Mouse (Mus musculus): ENCODE results near the gene Cmya5. TPM values are rescaled to one million over a fixed set of nuclear protein-coding genes. Genes with fewer than 3 reads are reported as not detected.
A peak's percentile ranks its signal among the peaks of the same experiment; 100 is the strongest.

Gene Cmya5
- polyA plus RNA-seq, 1 experiment from 2014 or later: 0.81 TPM

GRCm38 (mm10) chr13:93177571-93177970 is 33.0 kb upstream of the Cmya5 start:
- Histone ChIP-seq H3K27ac (ENCODE audit: low read length) (no peak overlapping the region), H3K27me3 (ENCODE audit: control insufficient read depth, insufficient read depth, low read length) (no peaks in the 10 kb centered on the region), H3K9ac (ENCODE audit: low read length) (no peak overlapping the region), H3K4me1 (ENCODE audit: control insufficient read depth, insufficient read depth, low read length) (no peaks in the 10 kb centered on the region), H3K4me2 (ENCODE audit: low read depth, low read length) (no peak overlapping the region), H3K4me3 (replicated peaks; ENCODE audit: low read length) (no peak overlapping the region), H3K9me3 (replicated peaks; ENCODE audit: control insufficient read depth, low read length) (no peaks in the 10 kb centered on the region), H3K36me3 (ENCODE audit: control insufficient read depth, insufficient read depth, low read length) (0 out of 2 replicates have a peak, but pooled peaks cover 7% of the 10 kb centered on the region)
- ATAC-seq (ENCODE audit: insufficient read depth, low FRiP score): no peak

- 92% methylated on average over 4 of the region's 4 CpGs for WGBS
- Histone ChIP-seq H3K9ac (ENCODE audit: low read length) (no peak overlapping the region), H3K4me3 (replicated peaks; ENCODE audit: low read length) (no peak overlapping the region), H3K9me3 (replicated peaks; ENCODE audit: control insufficient read depth, low read length) (no peaks in the 10 kb centered on the region), H3K36me3 (ENCODE audit: control insufficient read depth, insufficient read depth, low read length) (peaks cover 10% of the 10 kb centered on the region), H3K4me2 (ENCODE audit: low read depth, low read length) (no peak overlapping the region), H3K27ac (ENCODE audit: low read length) (no peak overlapping the region), H3K4me1 (ENCODE audit: control insufficient read depth, insufficient read depth, low read length) (no peaks in the 10 kb centered on the region), H3K27me3 (ENCODE audit: control insufficient read depth, insufficient read depth, low read length) (no peaks in the 10 kb centered on the region)
- no peak for ATAC-seq (ENCODE audit: insufficient read depth, low FRiP score)
Measured at GRCm38 (mm10) chr13:93163303-93163702, 18.8 kb upstream of the Cmya5 start.

- Histone ChIP-seq H3K9me3 (replicated peaks; ENCODE audit: control insufficient read depth, low read length) (no peaks in the 10 kb centered on the region), H3K4me2 (ENCODE audit: low read depth, low read length) (no peak overlapping the region), H3K4me3 (replicated peaks; ENCODE audit: low read length) (no peak overlapping the region), H3K27me3 (ENCODE audit: control insufficient read depth, insufficient read depth, low read length) (no peaks in the 10 kb centered on the region), H3K9ac (ENCODE audit: low read length) (no peak overlapping the region), H3K4me1 (ENCODE audit: control insufficient read depth, insufficient read depth, low read length) (no peaks in the 10 kb centered on the region), H3K36me3 (ENCODE audit: control insufficient read depth, insufficient read depth, low read length) (peaks cover 10% of the 10 kb centered on the region), H3K27ac (ENCODE audit: low read length) (no peak overlapping the region)
- no peak for ATAC-seq (ENCODE audit: insufficient read depth, low FRiP score)
Measured at GRCm38 (mm10) chr13:93162456-93162855, 17.9 kb upstream of the Cmya5 start.

- Histone ChIP-seq H3K4me2 (ENCODE audit: low read depth, low read length) (no peak overlapping the region), H3K9ac (ENCODE audit: low read length) (no peak overlapping the region), H3K27ac (ENCODE audit: low read length) (no peak overlapping the region), H3K4me1 (ENCODE audit: control insufficient read depth, insufficient read depth, low read length) (no peaks in the 10 kb centered on the region), H3K27me3 (ENCODE audit: control insufficient read depth, insufficient read depth, low read length) (no peaks in the 10 kb centered on the region), H3K9me3 (replicated peaks; ENCODE audit: control insufficient read depth, low read length) (no peaks in the 10 kb centered on the region), H3K36me3 (ENCODE audit: control insufficient read depth, insufficient read depth, low read length) (peaks cover 9% of the 10 kb centered on the region), H3K4me3 (replicated peaks; ENCODE audit: low read length) (no peak overlapping the region)
- WGBS: 91% methylated on average over 6 of the region's 6 CpGs
- no peak for ATAC-seq (ENCODE audit: insufficient read depth, low FRiP score)
Measured at GRCm38 (mm10) chr13:93158261-93158660, 13.7 kb upstream of the Cmya5 start.

- 81% methylated on average over 1 of the region's 1 CpGs for WGBS
- Histone ChIP-seq H3K9me3 (replicated peaks; ENCODE audit: control insufficient read depth, low read length) (no peaks in the 10 kb centered on the region), H3K9ac (ENCODE audit: low read length) (no peak overlapping the region), H3K4me2 (ENCODE audit: low read depth, low read length) (no peak overlapping the region), H3K27ac (ENCODE audit: low read length) (no peak overlapping the region), H3K36me3 (ENCODE audit: control insufficient read depth, insufficient read depth, low read length) (0 out of 2 replicates have a peak, but pooled peaks cover 4% of the 10 kb centered on the region), H3K4me3 (replicated peaks; ENCODE audit: low read length) (no peak overlapping the region), H3K27me3 (ENCODE audit: control insufficient read depth, insufficient read depth, low read length) (no peaks in the 10 kb centered on the region), H3K4me1 (ENCODE audit: control insufficient read depth, insufficient read depth, low read length) (no peaks in the 10 kb centered on the region)
- no peak for ATAC-seq (ENCODE audit: insufficient read depth, low FRiP score)
Measured at GRCm38 (mm10) chr13:93153280-93153679, 8.8 kb upstream of the Cmya5 start.

- peak overlapping the region; percentile 81 for H3K27ac ChIP-seq (ENCODE audit: low read length)
Measured at GRCm38 (mm10) chr13:93143819-93144283, 673 bp downstream of the Cmya5 start.

GRCm38 (mm10) chr13:93141184-93141583 is 3.3 kb downstream of the Cmya5 start:
- Histone ChIP-seq H3K27ac (ENCODE audit: low read length) (no peak overlapping the region), H3K4me1 (ENCODE audit: control insufficient read depth, insufficient read depth, low read length) (peaks cover 15% of the 10 kb centered on the region), H3K9me3 (replicated peaks; ENCODE audit: control insufficient read depth, low read length) (no peaks in the 10 kb centered on the region), H3K9ac (ENCODE audit: low read length) (no peak overlapping the region), H3K4me2 (ENCODE audit: low read depth, low read length) (no peak overlapping the region), H3K4me3 (replicated peaks; ENCODE audit: low read length) (no peak overlapping the region), H3K36me3 (ENCODE audit: control insufficient read depth, insufficient read depth, low read length) (no peaks in the 10 kb centered on the region), H3K27me3 (ENCODE audit: control insufficient read depth, insufficient read depth, low read length) (no peaks in the 10 kb centered on the region)
- ATAC-seq (ENCODE audit: insufficient read depth, low FRiP score): no peak
- 94% methylated on average over 6 of the region's 6 CpGs for WGBS

More at GRCm38 (mm10) chr13:93143819-93144283, 673 bp downstream of the Cmya5 start:
- peak overlapping the region; percentile 98 for H3K4me2 ChIP-seq (ENCODE audit: low read depth, low read length)
- H3K9me3 ChIP-seq (replicated peaks; ENCODE audit: control insufficient read depth, low read length): no peaks in the 10 kb centered on the region
- H3K4me3 ChIP-seq (replicated peaks; ENCODE audit: low read length): peak overlapping the region; percentile 64
- H3K9ac ChIP-seq (ENCODE audit: low read length): peak overlapping the region; percentile 76
- no peaks in the 10 kb centered on the region for H3K27me3 ChIP-seq (ENCODE audit: control insufficient read depth, insufficient read depth, low read length)
- WGBS: 11% methylated on average over 11 of the region's 11 CpGs
- peak; percentile 65; the same call in 1 of the 2 replicates for ATAC-seq (ENCODE audit: insufficient read depth, low FRiP score)
- peaks cover 15% of the 10 kb centered on the region for H3K4me1 ChIP-seq (ENCODE audit: control insufficient read depth, insufficient read depth, low read length)
- H3K36me3 ChIP-seq (ENCODE audit: control insufficient read depth, insufficient read depth, low read length): no peaks in the 10 kb centered on the region

- Histone ChIP-seq H3K4me1 (ENCODE audit: control insufficient read depth, insufficient read depth, low read length) (no peaks in the 10 kb centered on the region), H3K36me3 (ENCODE audit: control insufficient read depth, insufficient read depth, low read length) (no peaks in the 10 kb centered on the region), H3K27me3 (ENCODE audit: control insufficient read depth, insufficient read depth, low read length) (no peaks in the 10 kb centered on the region), H3K9me3 (replicated peaks; ENCODE audit: control insufficient read depth, low read length) (no peaks in the 10 kb centered on the region), H3K9ac (ENCODE audit: low read length) (no peak overlapping the region), H3K4me2 (ENCODE audit: low read depth, low read length) (no peak overlapping the region), H3K4me3 (replicated peaks; ENCODE audit: low read length) (no peak overlapping the region), H3K27ac (ENCODE audit: low read length) (no peak overlapping the region)
- no peak for ATAC-seq (ENCODE audit: insufficient read depth, low FRiP score)
- WGBS: 21% methylated on average over 1 of the region's 1 CpGs
Measured at GRCm38 (mm10) chr13:93138059-93138458, 6.5 kb downstream of the Cmya5 start.

- no peaks in the 10 kb centered on the region for H3K36me3 ChIP-seq (ENCODE audit: control insufficient read depth, insufficient read depth, low read length)
- 92% methylated on average over 7 of the region's 7 CpGs for WGBS
- no peak overlapping the region for H3K27ac ChIP-seq (ENCODE audit: low read length)
- no peaks in the 10 kb centered on the region for H3K9me3 ChIP-seq (replicated peaks; ENCODE audit: control insufficient read depth, low read length)
- H3K4me1 ChIP-seq (ENCODE audit: control insufficient read depth, insufficient read depth, low read length): no peaks in the 10 kb centered on the region
- no peak overlapping the region for H3K4me2 ChIP-seq (ENCODE audit: low read depth, low read length)
- no peaks in the 10 kb centered on the region for H3K27me3 ChIP-seq (ENCODE audit: control insufficient read depth, insufficient read depth, low read length)
- H3K9ac ChIP-seq (ENCODE audit: low read length): no peak overlapping the region
- no peak overlapping the region for H3K4me3 ChIP-seq (replicated peaks; ENCODE audit: low read length)
- no peak for ATAC-seq (ENCODE audit: insufficient read depth, low FRiP score)
Measured at GRCm38 (mm10) chr13:93137098-93137497, 7.4 kb downstream of the Cmya5 start.

- H3K27ac ChIP-seq (ENCODE audit: low read length): no peak overlapping the region
- no peak overlapping the region for H3K4me2 ChIP-seq (ENCODE audit: low read depth, low read length)
- no peak overlapping the region for H3K9ac ChIP-seq (ENCODE audit: low read length)
- no peak for ATAC-seq (ENCODE audit: insufficient read depth, low FRiP score)
- no peak overlapping the region for H3K4me3 ChIP-seq (replicated peaks; ENCODE audit: low read length)
- no peaks in the 10 kb centered on the region for H3K36me3 ChIP-seq (ENCODE audit: control insufficient read depth, insufficient read depth, low read length)
- H3K9me3 ChIP-seq (replicated peaks; ENCODE audit: control insufficient read depth, low read length): no peaks in the 10 kb centered on the region
- no peaks in the 10 kb centered on the region for H3K27me3 ChIP-seq (ENCODE audit: control insufficient read depth, insufficient read depth, low read length)
- 87% methylated on average over 1 of the region's 1 CpGs for WGBS
- H3K4me1 ChIP-seq (ENCODE audit: control insufficient read depth, insufficient read depth, low read length): no peaks in the 10 kb centered on the region
Measured at GRCm38 (mm10) chr13:93136251-93136650, 8.3 kb downstream of the Cmya5 start.
